Mouse (Mus musculus): Measurements from ENCODE around the gene Dennd5a. TPM values are rescaled to one million over a fixed set of nuclear protein-coding genes. Genes with fewer than 3 reads are reported as not detected.

The Dennd5a gene
- polyA plus RNA-seq, 1 experiment from 2014 or later, result 38.0 TPM

- Histone ChIP-seq H3K4me1 (peaks cover 45% of the 10 kb centered on the region), H3K27me3 (no peaks in the 10 kb centered on the region), H3K36me3 (no peaks in the 10 kb centered on the region), H3K9ac (no peak overlapping the region), H3K4me3 (no peak overlapping the region), H3K27ac (no peak overlapping the region), H3K9me3 (peaks cover 3% of the 10 kb centered on the region; the same call in 1 of the 2 replicates), H3K4me2 (no peak overlapping the region)
- no peak for ATAC-seq (ENCODE audit: insufficient number of reproducible peaks, insufficient read depth, low FRiP score, low TSS enrichment, low read depth)
- WGBS, result 59% methylated on average over 2 of the region's 2 CpGs
These were observed 1.3 kb upstream of the Dennd5a start for GRCm38 (mm10) chr7:109961570-109961969.

DNA sequence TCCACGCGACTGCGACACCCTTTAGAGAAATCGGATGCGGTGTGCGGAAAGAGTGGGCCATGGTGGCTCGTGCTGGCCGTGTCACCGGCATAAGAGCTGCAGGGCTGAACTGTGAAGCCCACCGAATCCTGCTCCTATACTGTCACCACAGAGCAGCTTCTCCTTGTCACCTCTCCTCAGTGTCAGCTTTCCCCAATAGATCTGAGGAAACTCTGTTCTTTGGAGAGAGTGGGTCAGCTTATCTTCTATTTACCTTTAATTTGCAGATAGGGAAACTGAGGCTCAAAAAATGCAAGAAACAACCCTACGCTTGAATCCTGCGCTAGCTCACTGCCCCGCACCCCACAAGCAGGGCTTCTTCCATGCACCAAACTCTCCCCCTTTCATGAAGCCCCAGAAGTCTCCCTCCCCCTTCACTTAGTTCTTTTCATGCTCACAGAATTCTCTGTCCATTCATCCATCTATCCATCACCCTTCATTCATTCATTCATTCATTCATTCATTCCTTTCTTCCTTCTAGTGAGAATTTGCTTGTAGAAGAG lies 414 bp upstream of the Dennd5a start:
- H3K4me2 ChIP-seq, result peak overlapping the region; percentile 81
- peak overlapping the region; percentile 94 for H3K9ac ChIP-seq
- peak; percentile 67 for ATAC-seq (ENCODE audit: insufficient number of reproducible peaks, insufficient read depth, low FRiP score, low TSS enrichment, low read depth)
- no peaks in the 10 kb centered on the region for H3K36me3 ChIP-seq
- H3K9me3 ChIP-seq, result peaks cover 3% of the 10 kb centered on the region; the same call in 1 of the 2 replicates
- WGBS, result 11% methylated on average over 13 of the region's 13 CpGs
- peak overlapping the region; percentile 89 for H3K27ac ChIP-seq
- H3K4me3 ChIP-seq, result peak overlapping the region; percentile 82
- H3K4me1 ChIP-seq, result peaks cover 45% of the 10 kb centered on the region
- H3K27me3 ChIP-seq, result no peaks in the 10 kb centered on the region

DNA sequence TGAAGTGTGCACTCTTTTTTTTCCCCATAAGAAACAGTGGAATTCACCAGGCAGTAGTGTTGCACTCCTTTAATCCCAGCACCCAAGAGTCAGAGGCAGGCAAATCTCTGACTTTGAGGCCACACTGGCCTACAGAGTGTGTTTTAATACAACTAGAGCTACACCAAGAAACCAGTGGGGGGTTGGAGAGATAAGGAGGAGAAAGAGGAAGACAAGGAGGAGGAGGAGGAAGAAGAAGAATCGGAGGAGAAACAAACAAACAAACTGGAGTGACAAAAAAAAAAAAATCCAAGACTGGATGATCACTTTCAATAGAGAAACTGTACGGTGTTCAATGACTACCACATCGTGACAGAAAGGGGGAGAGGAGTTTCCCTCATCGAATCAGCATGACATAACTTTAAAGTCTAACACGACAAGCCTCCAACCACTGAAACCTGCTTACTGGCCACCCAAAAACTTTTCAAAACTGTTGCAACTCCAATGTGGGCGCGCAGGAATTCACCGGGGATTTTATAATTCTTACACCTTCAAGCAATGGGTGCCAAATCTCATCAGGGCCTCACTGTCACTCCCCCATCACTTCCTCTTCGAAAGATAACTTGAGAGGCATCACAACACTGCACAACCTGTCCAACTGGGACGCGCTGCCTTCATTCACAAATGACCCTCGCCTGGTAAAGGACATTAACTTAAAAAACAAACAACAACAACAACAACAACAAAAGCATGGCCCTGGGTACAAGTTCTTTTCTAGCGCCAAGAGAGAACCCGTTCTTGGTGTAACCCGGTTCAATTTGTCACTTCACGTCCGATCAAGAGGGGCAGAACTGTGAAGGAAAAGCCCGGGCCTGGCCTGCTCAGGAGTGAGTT lies 1.2 kb downstream of the Dennd5a start:
- Histone ChIP-seq H3K9ac (peak overlapping the region; percentile 94), H3K4me2 (peak overlapping the region; percentile 81), H3K4me1 (peaks cover 50% of the 10 kb centered on the region), H3K4me3 (peak overlapping the region; percentile 82), H3K27me3 (no peaks in the 10 kb centered on the region), H3K27ac (peak overlapping the region; percentile 89), H3K36me3 (no peaks in the 10 kb centered on the region), H3K9me3 (peaks cover 3% of the 10 kb centered on the region; the same call in 1 of the 2 replicates)
- ATAC-seq (ENCODE audit: insufficient number of reproducible peaks, insufficient read depth, low FRiP score, low TSS enrichment, low read depth), result no peak
- WGBS, result 7% methylated on average over 18 of the region's 18 CpGs

GRCm38 (mm10) chr7:109957996-109958789 lies 2.1 kb downstream of the Dennd5a start:
- ATAC-seq (ENCODE audit: insufficient number of reproducible peaks, insufficient read depth, low FRiP score, low TSS enrichment, low read depth), result no peak
- H3K4me1 ChIP-seq, result peaks cover 47% of the 10 kb centered on the region
- 82% methylated on average over 8 of the region's 8 CpGs for WGBS
- no peaks in the 10 kb centered on the region for H3K27me3 ChIP-seq
- no peak overlapping the region for H3K27ac ChIP-seq
- H3K9me3 ChIP-seq, result no peaks in the 10 kb centered on the region
- peak overlapping the region; percentile 81 for H3K4me2 ChIP-seq
- peak overlapping the region; percentile 94 for H3K9ac ChIP-seq
- H3K4me3 ChIP-seq, result peak overlapping the region; percentile 82
- H3K36me3 ChIP-seq, result no peaks in the 10 kb centered on the region

GRCm38 (mm10) chr7:109954622-109955401 lies 5.5 kb downstream of the Dennd5a start:
- WGBS, result 65% methylated on average over 6 of the region's 6 CpGs
- Histone ChIP-seq H3K9ac (no peak overlapping the region), H3K36me3 (no peaks in the 10 kb centered on the region), H3K9me3 (no peaks in the 10 kb centered on the region), H3K27ac (no peak overlapping the region), H3K4me2 (no peak overlapping the region), H3K4me3 (no peak overlapping the region), H3K27me3 (no peaks in the 10 kb centered on the region), H3K4me1 (peaks cover 20% of the 10 kb centered on the region)
- no peak for ATAC-seq (ENCODE audit: insufficient number of reproducible peaks, insufficient read depth, low FRiP score, low TSS enrichment, low read depth)

DNA sequence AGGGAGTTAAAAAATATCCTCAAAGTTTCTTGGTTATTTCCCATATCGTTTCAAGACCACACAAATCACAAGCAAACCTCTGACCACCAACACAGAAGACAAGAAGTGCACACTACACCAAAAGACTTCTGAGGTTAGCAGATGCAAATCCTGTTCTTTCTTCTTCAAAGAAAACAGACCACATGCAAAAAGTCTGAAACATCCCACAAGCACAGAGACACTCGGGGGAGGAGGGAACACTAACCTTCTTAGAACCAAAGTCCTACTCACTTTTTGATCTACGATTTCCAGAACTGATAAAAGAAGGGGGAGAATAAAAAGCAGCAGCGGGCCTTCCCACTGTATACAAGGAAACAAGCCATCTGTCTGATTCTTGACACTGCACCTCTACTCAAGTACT lies 9.0 kb downstream of the Dennd5a start:
- no peak overlapping the region for H3K9ac ChIP-seq
- no peak overlapping the region for H3K4me2 ChIP-seq
- no peak for ATAC-seq (ENCODE audit: insufficient number of reproducible peaks, insufficient read depth, low FRiP score, low TSS enrichment, low read depth)
- H3K4me3 ChIP-seq, result no peak overlapping the region
- no peaks in the 10 kb centered on the region for H3K9me3 ChIP-seq
- H3K36me3 ChIP-seq, result no peaks in the 10 kb centered on the region
- peaks cover 4% of the 10 kb centered on the region; the same call in 1 of the 2 replicates for H3K4me1 ChIP-seq
- no peak overlapping the region for H3K27ac ChIP-seq
- H3K27me3 ChIP-seq, result no peaks in the 10 kb centered on the region
- 73% methylated on average over 4 of the region's 4 CpGs for WGBS

DNA sequence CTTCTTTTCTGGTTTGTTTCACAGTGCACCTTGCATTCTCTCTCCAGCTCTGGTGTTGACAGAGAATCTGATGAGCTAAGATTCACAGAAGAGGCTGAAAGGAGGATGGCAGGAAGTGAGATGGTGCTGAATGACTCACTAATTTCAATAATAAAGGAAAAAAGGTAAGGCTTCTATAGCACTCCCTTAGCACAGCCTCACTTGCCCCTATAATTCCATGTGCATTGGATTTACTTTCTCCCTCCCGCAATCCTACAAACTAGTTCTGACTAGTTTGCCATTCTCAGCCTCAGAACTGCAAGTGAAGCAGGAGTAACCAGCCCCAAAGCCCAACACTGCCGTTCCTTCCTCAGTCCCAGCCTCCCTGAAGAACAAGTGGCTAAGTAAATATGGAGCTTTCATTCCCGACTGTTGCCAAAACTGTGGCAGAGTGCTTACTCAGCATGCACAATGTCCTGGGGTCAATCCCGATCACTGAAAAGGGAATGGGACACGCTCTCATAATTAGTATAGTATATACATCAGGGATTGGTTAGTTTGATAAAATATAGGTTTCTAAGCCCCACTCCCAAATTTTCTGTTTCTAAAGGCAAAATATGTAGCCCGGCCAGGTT lies 15.7 kb downstream of the Dennd5a start:
- no peak overlapping the region for H3K4me2 ChIP-seq
- H3K4me3 ChIP-seq, result no peak overlapping the region
- H3K27ac ChIP-seq, result peak overlapping the region; percentile 28; the same call in 1 of the 2 replicates
- WGBS, result 69% methylated on average over 6 of the region's 6 CpGs
- H3K4me1 ChIP-seq, result peaks cover 8% of the 10 kb centered on the region; the same call in 1 of the 2 replicates
- H3K9me3 ChIP-seq, result no peaks in the 10 kb centered on the region
- H3K27me3 ChIP-seq, result no peaks in the 10 kb centered on the region
- no peak overlapping the region for H3K9ac ChIP-seq
- no peak for ATAC-seq (ENCODE audit: insufficient number of reproducible peaks, insufficient read depth, low FRiP score, low TSS enrichment, low read depth)
- H3K36me3 ChIP-seq, result no peaks in the 10 kb centered on the region

DNA sequence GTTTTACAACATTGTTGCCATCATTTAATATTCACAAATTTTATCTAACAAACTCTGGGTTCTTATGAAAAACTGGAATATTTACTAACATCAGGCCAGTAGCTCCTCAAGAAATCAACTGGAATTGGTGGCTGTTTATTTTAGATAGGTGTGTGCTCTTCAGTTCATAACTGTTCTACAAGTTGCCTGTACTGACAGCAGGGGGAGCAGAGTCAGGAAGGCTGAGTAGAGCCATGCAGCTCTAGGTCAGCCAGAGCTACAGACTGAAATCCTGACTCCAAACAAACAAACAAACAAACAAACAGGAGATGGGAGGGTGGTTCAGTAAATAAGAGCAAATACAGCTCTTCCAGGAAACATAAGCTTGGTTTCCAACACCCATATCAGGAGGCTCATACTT lies 30.6 kb downstream of the Dennd5a start:
- Histone ChIP-seq H3K27ac (no peak overlapping the region), H3K4me1 (no peaks in the 10 kb centered on the region), H3K27me3 (no peaks in the 10 kb centered on the region), H3K9me3 (no peaks in the 10 kb centered on the region), H3K36me3 (peaks cover 75% of the 10 kb centered on the region), H3K9ac (no peak overlapping the region), H3K4me3 (no peak overlapping the region), H3K4me2 (no peak overlapping the region)
- ATAC-seq (ENCODE audit: insufficient number of reproducible peaks, insufficient read depth, low FRiP score, low TSS enrichment, low read depth), result no peak

DNA sequence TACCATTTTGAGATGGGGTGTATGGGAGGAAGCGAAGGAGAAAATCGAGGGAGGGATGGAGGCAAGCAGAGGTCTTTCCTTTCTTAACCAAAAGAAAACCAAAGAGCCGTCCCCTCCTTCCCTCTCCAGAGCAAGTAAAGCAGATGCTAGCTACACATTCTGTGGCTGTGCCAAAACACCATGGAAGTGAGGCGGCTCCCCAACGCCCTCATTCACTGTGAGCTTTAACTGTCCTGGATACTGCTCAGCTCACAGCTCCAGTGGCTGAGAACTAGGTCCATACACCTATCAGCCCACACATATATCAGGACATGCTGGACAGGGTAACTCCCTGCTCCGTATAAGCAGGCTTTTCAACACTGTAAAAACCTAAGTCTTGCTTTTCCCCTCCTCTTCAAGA lies 31.9 kb downstream of the Dennd5a start:
- WGBS, result 89% methylated on average over 6 of the region's 6 CpGs
- no peak for ATAC-seq (ENCODE audit: insufficient number of reproducible peaks, insufficient read depth, low FRiP score, low TSS enrichment, low read depth)
- H3K4me1 ChIP-seq, result no peaks in the 10 kb centered on the region

GRCm38 (mm10) chr7:109924965-109925364 lies 35.3 kb downstream of the Dennd5a start:
- no peak overlapping the region for H3K27ac ChIP-seq
- H3K9ac ChIP-seq, result no peak overlapping the region
- no peaks in the 10 kb centered on the region for H3K9me3 ChIP-seq
- H3K4me2 ChIP-seq, result no peak overlapping the region
- ATAC-seq (ENCODE audit: insufficient number of reproducible peaks, insufficient read depth, low FRiP score, low TSS enrichment, low read depth), result no peak
- H3K4me3 ChIP-seq, result no peak overlapping the region
- H3K4me1 ChIP-seq, result no peaks in the 10 kb centered on the region
- H3K36me3 ChIP-seq, result peaks cover 65% of the 10 kb centered on the region
- 68% methylated on average over 2 of the region's 2 CpGs for WGBS
- no peaks in the 10 kb centered on the region for H3K27me3 ChIP-seq

More for the DNA sequence above, 31.9 kb downstream of the Dennd5a start:
- Histone ChIP-seq H3K4me3 (no peak overlapping the region), H3K27ac (no peak overlapping the region), H3K9me3 (no peaks in the 10 kb centered on the region), H3K4me2 (no peak overlapping the region), H3K27me3 (no peaks in the 10 kb centered on the region), H3K36me3 (peaks cover 72% of the 10 kb centered on the region), H3K9ac (no peak overlapping the region)

DNA sequence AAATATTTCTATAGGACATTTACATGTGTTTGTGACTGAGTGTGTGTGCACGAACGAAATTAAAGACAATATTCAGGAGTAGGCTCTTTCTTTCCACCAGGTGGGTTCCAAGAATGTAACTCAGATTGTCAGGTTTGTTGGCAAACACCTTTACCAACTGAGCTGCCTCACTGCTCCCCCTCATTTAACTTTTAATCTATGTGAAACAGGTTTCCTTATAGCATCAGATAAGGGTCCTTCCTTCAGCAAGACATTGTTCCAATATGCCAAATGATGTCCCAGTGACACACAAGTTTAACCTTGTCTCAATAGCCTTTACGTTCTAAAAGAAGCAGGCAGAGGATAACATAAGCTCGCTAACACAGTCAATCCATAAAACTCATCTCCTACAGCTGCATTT lies 37.4 kb downstream of the Dennd5a start:
- H3K4me2 ChIP-seq, result no peak overlapping the region
- no peaks in the 10 kb centered on the region for H3K27me3 ChIP-seq
- no peaks in the 10 kb centered on the region for H3K4me1 ChIP-seq
- H3K9ac ChIP-seq, result no peak overlapping the region
- H3K9me3 ChIP-seq, result no peaks in the 10 kb centered on the region
- H3K36me3 ChIP-seq, result peaks cover 67% of the 10 kb centered on the region
- H3K27ac ChIP-seq, result no peak overlapping the region
- ATAC-seq (ENCODE audit: insufficient number of reproducible peaks, insufficient read depth, low FRiP score, low TSS enrichment, low read depth), result no peak
- no peak overlapping the region for H3K4me3 ChIP-seq
- WGBS, result 95% methylated on average over 4 of the region's 4 CpGs

All from embryonic facial prominence, embryonic 13.5 days (tissue).